Mouse (Mus musculus): ENCODE results near the gene Trim2. TPM values are rescaled to one million over a fixed set of nuclear protein-coding genes. Genes with fewer than 3 reads are reported as not detected.
A peak's percentile ranks its signal among the peaks of the same experiment; 100 is the strongest.

Trim2 gene
- polyA plus RNA-seq, 2 experiments = 17.4 to 28.1 TPM

DNA sequence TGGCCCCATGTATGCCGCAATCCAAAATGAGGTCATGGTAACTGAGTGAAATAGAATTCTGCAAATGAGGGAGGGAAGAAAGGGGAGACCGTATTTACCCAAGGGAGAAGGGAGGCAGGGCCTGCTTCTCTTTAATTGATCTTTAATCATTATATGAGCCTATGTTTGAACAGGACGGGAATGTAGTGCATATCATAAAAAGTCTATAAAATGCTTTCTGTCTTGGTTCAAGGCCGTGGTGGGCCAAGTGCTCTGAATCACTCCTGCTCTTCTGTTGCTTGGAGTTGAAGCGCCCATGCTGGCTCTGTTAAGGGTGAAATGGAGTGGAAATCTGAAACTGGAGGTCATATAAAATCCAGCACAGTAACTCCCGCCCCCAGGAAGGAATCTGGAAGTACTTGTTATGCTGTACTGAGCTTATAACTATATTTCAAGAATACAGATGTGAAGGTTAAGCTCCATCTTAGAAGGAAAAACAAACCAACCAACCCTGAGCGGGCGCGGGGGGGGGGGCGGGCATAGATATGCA, 48.6 kb downstream of the Trim2 start:
- peak overlapping the region; percentile 66 for H3K4me3 ChIP-seq (replicated peaks; ENCODE audit: low read length)
- 0 out of 2 replicates have a peak, but pooled peaks cover 10% of the 10 kb centered on the region for H3K27me3 ChIP-seq (ENCODE audit: control insufficient read depth, insufficient read depth, low read length)
- ATAC-seq (ENCODE audit: low FRiP score, low read depth) (no peak; the same call in 1 of the 2 replicates), DNase-seq (ENCODE audit: low spot score) (peak; percentile 54)
- no peaks in the 10 kb centered on the region for H3K36me3 ChIP-seq (ENCODE audit: control insufficient read depth, insufficient read depth, low read length)
- no peak for TF ChIP-seq POLR2A (IDR thresholded peaks at IDR 0.05; ENCODE audit: borderline replicate concordance, extremely low read depth, insufficient read depth, insufficient read length)
- H3K9ac ChIP-seq (ENCODE audit: low read depth, low read length, severe bottlenecking) = no peak overlapping the region
- H3K4me2 ChIP-seq (replicated peaks; ENCODE audit: low read depth, low read length, severe bottlenecking) = peak overlapping the region; percentile 99
- H3K27ac ChIP-seq (replicated peaks; ENCODE audit: low read depth, low read length) = no peak overlapping the region
- H3K4me1 ChIP-seq (ENCODE audit: control insufficient read depth, insufficient read depth, low read length) = peaks cover 11% of the 10 kb centered on the region
- WGBS = 15% methylated on average over 10 of the region's 10 CpGs
- H3K9me3 ChIP-seq (ENCODE audit: control insufficient read depth, low read length) = no peaks in the 10 kb centered on the region

DNA sequence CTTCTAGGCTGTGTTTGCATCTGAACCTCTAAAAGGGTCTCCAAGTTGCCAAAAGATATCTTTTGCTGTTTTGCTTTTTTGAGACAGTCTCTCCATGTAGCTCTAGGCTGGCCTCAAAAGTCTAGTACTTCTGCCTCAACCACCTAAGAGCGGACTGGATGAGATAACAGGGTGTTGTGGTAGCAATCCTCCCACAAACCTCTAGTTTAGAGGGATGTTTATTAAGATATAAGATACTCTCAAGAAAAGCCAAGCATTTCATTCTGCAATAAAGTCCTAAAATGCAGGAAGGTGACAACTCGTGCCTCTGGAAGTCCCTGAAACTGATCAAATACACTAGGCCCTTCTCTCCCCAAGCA, 52.2 kb downstream of the Trim2 start:
- Histone ChIP-seq H3K9me3 (ENCODE audit: control insufficient read depth, low read length) (no peaks in the 10 kb centered on the region), H3K4me3 (replicated peaks; ENCODE audit: low read length) (no peak overlapping the region), H3K4me1 (ENCODE audit: control insufficient read depth, insufficient read depth, low read length) (peaks cover 19% of the 10 kb centered on the region), H3K27me3 (ENCODE audit: control insufficient read depth, insufficient read depth, low read length) (no peaks in the 10 kb centered on the region), H3K36me3 (ENCODE audit: control insufficient read depth, insufficient read depth, low read length) (no peaks in the 10 kb centered on the region), H3K4me2 (replicated peaks; ENCODE audit: low read depth, low read length, severe bottlenecking) (no peak overlapping the region), H3K27ac (replicated peaks; ENCODE audit: low read depth, low read length) (no peak overlapping the region), H3K9ac (ENCODE audit: low read depth, low read length, severe bottlenecking) (no peak overlapping the region)
- no peak for DNase-seq (ENCODE audit: low spot score)
- WGBS = 92% methylated on average over 2 of the region's 2 CpGs
- no peak for ATAC-seq (ENCODE audit: low FRiP score, low read depth)
- no peak for TF ChIP-seq POLR2A (IDR thresholded peaks at IDR 0.05; ENCODE audit: borderline replicate concordance, extremely low read depth, insufficient read depth, insufficient read length)

DNA sequence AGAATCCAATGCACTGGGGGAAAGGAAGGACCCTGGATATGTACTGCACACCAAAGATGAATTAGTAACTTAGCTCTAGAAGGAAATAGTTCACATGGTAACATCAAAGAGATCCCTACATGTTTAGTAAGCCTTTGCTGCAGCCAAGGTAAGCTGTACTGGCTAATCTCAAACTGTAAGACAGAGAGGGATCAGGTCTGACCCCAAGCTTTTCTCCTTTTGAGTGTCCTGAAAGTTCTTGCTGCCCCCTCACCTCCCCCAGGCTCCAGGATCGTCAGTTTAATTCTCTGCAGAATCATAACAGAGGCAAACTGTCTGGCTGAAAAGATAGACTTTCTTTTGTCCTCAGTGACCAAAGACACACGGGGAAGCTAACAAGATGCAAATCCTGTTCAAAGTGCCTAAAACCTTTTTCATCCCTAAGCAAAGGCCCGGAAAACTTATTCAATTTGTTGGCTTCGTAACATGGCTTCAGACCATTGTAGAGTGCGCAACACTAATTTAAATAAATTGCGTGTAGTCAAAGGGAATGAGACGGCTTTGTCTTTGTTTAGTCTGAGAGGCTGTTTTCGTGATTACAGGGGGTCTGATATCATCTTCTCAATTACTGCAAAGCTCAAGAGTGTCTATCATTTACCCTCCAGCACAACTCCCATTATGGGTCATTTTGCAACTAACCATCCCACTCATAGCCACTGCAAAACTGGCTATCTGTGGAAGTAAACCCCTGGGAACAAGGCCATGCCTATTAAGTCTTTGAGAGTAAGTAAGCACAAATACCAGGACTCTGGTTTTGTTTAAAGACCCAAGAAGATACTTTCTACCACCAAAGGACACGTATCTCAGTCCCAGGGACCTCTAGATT, 52.8 kb downstream of the Trim2 start:
- H3K4me1 ChIP-seq (ENCODE audit: control insufficient read depth, insufficient read depth, low read length) = peaks cover 19% of the 10 kb centered on the region
- H3K27me3 ChIP-seq (ENCODE audit: control insufficient read depth, insufficient read depth, low read length) = no peaks in the 10 kb centered on the region
- no peaks in the 10 kb centered on the region for H3K9me3 ChIP-seq (ENCODE audit: control insufficient read depth, low read length)
- WGBS = 83% methylated on average over 9 of the region's 9 CpGs
- no peak overlapping the region for H3K4me3 ChIP-seq (replicated peaks; ENCODE audit: low read length)
- H3K27ac ChIP-seq (replicated peaks; ENCODE audit: low read depth, low read length) = no peak overlapping the region
- TF ChIP-seq POLR2A (IDR thresholded peaks at IDR 0.05; ENCODE audit: borderline replicate concordance, extremely low read depth, insufficient read depth, insufficient read length) = no peak
- H3K4me2 ChIP-seq (replicated peaks; ENCODE audit: low read depth, low read length, severe bottlenecking) = no peak overlapping the region
- DNase-seq (ENCODE audit: low spot score) = no peak
- no peaks in the 10 kb centered on the region for H3K36me3 ChIP-seq (ENCODE audit: control insufficient read depth, insufficient read depth, low read length)
- ATAC-seq (ENCODE audit: low FRiP score, low read depth) = no peak
- H3K9ac ChIP-seq (ENCODE audit: low read depth, low read length, severe bottlenecking) = no peak overlapping the region

DNA sequence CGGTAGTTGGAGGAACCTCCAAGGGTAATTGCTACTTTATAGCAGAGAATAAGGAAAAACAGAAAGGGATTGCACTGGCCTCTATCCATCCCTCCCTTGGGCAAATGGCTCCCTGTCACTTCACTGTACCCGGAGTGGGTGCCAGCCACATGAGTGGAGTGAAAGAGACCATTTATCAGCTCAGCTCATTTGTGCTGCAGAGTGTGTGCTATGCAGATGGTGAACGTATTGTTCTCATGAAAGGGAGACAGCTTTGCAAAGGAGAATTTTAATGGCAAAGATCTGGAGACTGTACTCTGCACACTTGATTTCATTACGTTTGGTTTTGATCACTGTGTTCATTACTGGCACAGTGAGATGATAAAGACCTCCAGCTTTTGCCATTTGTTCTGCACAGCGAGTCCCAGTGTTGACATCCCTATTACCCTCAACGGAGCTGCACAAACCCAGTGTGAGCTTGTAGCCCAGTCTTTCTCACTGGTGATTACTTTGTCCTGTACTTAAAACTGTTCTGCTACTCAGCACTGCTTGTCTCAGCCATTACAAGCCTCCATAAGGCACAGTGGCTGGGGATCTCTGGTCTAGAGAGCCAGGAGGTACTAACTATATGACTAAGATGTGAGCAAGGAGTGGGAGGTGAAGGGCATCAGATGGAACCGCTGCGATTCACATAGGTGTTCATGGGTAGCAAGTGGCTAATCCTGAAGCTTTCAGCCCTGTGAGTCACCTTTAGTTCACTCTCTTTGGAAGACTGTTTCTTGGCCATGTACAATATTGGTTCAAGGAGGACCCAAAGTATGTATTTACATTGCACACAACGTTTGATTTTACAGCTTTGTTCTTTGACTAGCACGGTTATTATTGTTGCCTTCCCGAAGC, 53.7 kb downstream of the Trim2 start:
- H3K4me2 ChIP-seq (replicated peaks; ENCODE audit: low read depth, low read length, severe bottlenecking) = 0 out of 2 replicates have a peak overlapping the region, but pooled peaks have one; percentile 7
- H3K9me3 ChIP-seq (ENCODE audit: control insufficient read depth, low read length) = no peaks in the 10 kb centered on the region
- peak overlapping the region; percentile 48; the same call in 1 of the 2 replicates for H3K27ac ChIP-seq (replicated peaks; ENCODE audit: low read depth, low read length)
- no peak overlapping the region for H3K9ac ChIP-seq (ENCODE audit: low read depth, low read length, severe bottlenecking)
- no peaks in the 10 kb centered on the region for H3K27me3 ChIP-seq (ENCODE audit: control insufficient read depth, insufficient read depth, low read length)
- 54% methylated on average over 11 of the region's 11 CpGs for WGBS
- no peak overlapping the region for H3K4me3 ChIP-seq (replicated peaks; ENCODE audit: low read length)
- ATAC-seq (ENCODE audit: low FRiP score, low read depth) (0 out of 2 replicates have a peak, but pooled peaks have one; percentile 17), DNase-seq (ENCODE audit: low spot score) (peak; percentile 40)
- no peaks in the 10 kb centered on the region for H3K36me3 ChIP-seq (ENCODE audit: control insufficient read depth, insufficient read depth, low read length)
- peaks cover 17% of the 10 kb centered on the region for H3K4me1 ChIP-seq (ENCODE audit: control insufficient read depth, insufficient read depth, low read length)
- TF ChIP-seq POLR2A (IDR thresholded peaks at IDR 0.05; ENCODE audit: borderline replicate concordance, extremely low read depth, insufficient read depth, insufficient read length) = no peak

DNA sequence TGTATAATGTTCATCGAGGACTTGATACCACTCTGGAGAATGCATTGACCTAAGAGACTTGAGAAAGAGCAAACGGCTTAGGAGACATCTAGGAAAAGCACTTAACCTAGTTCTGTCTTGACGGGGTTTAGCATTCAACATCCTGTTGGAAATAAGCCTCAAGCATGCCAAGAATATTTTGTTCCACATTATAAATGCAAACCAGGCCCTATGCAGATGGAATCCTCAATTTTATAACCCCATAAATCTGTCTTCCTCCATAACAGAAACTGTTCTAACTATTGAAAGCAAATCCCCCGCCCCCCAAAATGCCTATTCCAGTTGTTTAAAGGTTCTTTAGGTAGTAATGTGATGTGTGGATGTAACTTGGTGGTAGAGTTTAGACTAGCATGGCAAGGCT, 55.0 kb downstream of the Trim2 start:
- Histone ChIP-seq H3K4me3 (replicated peaks; ENCODE audit: low read length) (no peak overlapping the region), H3K27ac (replicated peaks; ENCODE audit: low read depth, low read length) (no peak overlapping the region), H3K9me3 (ENCODE audit: control insufficient read depth, low read length) (no peaks in the 10 kb centered on the region), H3K27me3 (ENCODE audit: control insufficient read depth, insufficient read depth, low read length) (no peaks in the 10 kb centered on the region), H3K9ac (ENCODE audit: low read depth, low read length, severe bottlenecking) (no peak overlapping the region), H3K4me2 (replicated peaks; ENCODE audit: low read depth, low read length, severe bottlenecking) (0 out of 2 replicates have a peak overlapping the region, but pooled peaks have one; percentile 0), H3K36me3 (ENCODE audit: control insufficient read depth, insufficient read depth, low read length) (no peaks in the 10 kb centered on the region), H3K4me1 (ENCODE audit: control insufficient read depth, insufficient read depth, low read length) (peaks cover 21% of the 10 kb centered on the region)
- 26% methylated on average over 4 of the region's 4 CpGs for WGBS
- ATAC-seq (ENCODE audit: low FRiP score, low read depth) (no peak), DNase-seq (ENCODE audit: low spot score) (peak; percentile 80)
- no peak for TF ChIP-seq POLR2A (IDR thresholded peaks at IDR 0.05; ENCODE audit: borderline replicate concordance, extremely low read depth, insufficient read depth, insufficient read length)

Data from limb, embryonic 14.5 days (tissue).